Mouse (Mus musculus) adrenal gland, adult (tissue): ENCODE measurements at regions not wholly inside any gene's neighbourhood (a gene's known extent, or its start where the extent isn't known, plus 50 kb on each side); places are given as distances from the start of the nearest gene placed in this dataset.

Experiments used
- DNase-seq, 2 experiments: peaks; one replicate each; pipeline ENCODE4 v3.0.0; 2022 to 2023; ENCODE audit warnings: low spot score in 1 of 2; ENCODE audit not compliant: inconsistent age in 2 of 2

- DNase-seq, result no peak
These were observed 571.8 kb downstream of the Car8 start for GRCm38 (mm10) chr4:7666935-7667594.

- DNase-seq, result no peak
These were observed 595.8 kb downstream of the Car8 start for GRCm38 (mm10) chr4:7642878-7643590.

GRCm38 (mm10) chr4:7597671-7598390 lies 641.0 kb downstream of the Car8 start:
- no peak for DNase-seq

DNA sequence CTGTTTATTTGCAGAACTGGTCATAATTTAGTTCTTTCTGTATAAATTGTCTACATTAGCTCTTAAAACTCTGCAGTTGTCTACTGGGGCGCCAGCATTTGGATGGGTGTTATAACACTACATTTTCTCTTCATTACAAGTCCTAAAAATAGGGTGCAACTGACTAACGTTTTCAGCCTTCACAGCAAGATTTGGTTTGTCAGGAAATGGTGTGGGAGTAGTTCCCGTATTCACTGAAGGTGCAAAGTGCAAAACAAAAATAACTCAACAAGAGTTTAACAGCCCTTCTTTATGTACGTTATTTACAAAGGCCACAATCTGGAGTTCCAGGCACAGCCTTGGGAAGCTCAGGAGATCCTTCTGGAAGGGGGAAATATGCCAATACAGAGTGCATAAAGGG lies 642.7 kb downstream of the Car8 start:
- no peak for DNase-seq

DNA sequence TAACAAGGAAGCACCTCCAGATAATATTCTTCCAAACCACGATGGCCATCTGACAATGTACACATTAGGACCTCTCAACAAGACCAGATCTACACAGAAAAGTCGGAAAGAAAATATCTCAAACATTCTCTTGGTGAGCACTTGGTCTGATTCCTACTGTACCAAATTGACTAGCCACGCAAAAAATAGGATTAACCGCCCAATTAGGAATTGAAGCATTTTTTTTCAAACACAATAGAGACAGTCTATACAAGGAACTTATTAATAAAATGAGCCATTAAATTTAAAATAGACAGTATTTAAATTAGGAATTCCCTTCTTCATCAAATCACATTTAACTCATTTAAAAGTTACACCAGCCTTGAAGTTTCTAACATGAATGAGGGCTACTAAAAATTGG lies 655.0 kb downstream of the Car8 start:
- DNase-seq, result no peak

DNA sequence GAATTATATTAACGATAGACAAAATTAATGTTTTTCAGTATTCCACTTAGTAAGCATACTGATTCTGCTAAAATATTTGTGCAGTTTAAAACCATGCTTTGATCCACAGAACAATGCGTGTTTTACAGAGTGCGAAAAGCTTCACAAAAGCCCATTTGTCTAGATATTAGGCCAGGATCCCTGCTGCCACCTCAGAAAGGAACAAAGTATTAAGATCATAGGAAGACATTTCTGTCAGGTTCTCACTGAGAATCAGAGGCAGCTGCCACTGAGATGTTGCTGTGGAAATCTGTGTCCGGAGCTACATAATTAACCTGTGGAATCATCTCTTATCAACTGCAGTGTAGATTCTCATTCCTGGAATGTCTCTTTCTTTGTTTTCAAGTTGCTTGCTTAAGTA lies 656.9 kb downstream of the Car8 start:
- no peak for DNase-seq

DNA sequence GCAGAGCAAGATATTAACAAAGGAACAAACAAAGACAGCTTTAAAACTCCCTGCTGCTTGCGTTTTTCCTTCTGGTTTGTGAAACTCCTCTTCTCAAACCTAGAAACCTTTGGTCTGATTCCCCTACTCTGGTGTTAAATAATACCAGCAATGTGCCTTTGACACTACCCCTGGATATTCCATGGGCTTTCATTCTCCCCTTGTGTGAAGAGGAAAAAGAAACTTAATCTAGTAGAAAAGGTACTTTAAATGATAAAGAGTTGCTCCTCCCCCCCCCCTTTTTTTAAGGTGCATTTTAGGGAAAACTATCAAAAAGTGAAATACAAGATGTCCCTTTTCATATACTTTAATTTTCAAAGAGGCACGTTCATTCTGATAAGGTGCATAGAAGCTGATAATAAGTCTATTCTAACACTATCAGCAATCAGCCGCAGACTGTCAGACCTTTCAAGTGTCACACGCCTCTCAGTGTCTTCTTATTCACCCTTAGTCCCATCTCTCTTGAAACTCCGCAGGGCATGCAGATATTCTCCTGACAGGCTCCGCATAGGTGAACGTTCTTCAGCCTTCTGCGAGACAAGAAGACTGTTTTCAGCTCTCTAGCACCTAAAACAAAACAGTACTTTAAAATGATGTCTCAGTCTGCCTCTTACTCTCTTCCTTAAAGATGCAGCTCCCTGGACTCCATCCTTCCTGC lies 657.5 kb downstream of the Car8 start:
- no peak for DNase-seq

GRCm38 (mm10) chr4:7580554-7581219 lies 658.2 kb downstream of the Car8 start:
- DNase-seq, result no peak

DNA sequence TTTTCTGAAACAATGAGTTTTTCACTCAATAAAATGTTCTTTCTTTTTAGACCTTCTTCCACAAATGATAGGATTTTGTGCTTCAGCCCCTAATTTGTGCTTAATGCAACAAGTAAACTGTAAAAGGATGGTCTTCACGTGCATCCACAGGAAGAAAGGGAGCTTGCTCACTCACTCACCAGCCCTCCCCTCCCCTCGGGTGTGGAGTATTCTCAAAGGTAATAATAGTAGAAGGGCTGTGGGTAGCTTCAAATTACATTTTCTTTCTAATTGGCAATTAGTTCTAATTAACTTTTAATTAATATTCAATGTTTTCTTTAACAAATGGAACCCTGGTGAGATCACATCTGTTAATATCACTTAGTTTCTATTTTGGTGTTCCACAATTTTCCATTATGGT lies 664.8 kb downstream of the Car8 start:
- DNase-seq, result no peak

DNA sequence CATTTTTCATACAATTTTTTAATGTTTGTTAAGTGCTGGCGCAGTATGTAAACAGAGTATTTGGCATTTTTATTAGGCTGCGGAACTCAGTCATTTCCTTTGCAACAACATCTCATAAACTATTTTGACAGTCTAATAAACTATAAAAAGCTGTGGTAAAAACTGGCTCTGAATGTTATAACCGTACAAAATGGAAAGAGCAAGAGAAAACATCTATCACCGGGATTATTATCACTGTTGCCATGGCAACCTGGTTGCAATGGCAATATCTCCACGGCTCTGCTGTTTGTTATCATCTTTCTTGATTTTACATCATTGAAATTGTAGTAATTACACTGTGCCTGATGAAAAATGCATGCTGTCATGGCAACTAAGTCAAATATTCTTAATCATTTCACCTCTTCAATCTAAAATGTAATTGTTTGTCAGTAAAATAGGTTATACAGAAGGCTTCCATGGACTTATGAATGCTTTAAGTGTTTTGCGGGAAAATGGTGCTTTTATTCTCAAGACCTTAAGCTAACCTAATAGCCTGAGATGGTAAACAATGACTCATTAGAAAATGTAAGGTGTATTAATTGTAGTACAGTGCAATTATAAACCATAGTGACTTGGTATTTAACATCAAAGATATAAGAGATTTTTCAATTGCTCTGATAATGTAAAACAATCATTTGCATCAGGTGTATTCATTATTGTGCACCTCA lies 671.0 kb downstream of the Car8 start:
- DNase-seq, result no peak

- DNase-seq, result no peak
These were observed 678.7 kb downstream of the Car8 start for GRCm38 (mm10) chr4:7559867-7560832.

DNA sequence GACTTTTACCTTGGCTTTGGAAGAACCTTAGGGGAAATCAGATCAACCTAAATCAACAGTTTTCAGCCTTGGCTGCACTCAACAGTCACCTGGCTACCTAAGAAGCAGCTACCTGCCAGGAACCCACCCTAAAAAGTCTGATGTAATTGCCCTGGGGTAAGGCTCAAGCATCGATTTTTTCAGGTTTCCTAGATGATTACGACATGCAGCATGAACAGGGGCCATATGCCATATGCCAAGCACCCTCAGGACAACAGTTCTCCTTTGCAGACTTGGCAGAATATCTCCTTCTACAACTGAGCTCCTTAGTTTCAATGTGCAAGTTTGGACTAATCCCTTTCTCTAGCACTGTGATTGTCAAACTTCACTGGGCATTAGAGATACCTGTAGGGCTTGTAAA lies 680.1 kb downstream of the Car8 start:
- DNase-seq, result no peak

GRCm38 (mm10) chr4:7534301-7534700 lies 704.5 kb downstream of the Car8 start:
- no peak for DNase-seq

DNA sequence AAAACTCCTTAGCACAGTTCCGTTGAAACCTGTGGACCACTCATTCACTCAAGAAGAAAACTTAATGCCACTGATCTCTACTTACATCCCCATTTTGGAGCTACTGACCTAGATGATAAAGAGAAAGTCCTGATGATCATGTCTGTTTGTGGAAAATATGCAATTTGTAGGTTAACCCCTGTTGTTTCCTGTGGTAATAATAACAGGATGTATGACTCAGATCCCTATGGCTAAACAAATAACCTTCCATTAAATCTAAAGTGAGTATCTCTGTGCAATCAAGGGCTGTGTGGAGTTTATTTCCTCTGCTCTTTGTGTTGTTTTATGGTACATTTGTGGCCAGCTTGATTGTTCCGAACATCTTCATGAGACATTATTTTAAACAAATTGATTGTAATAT lies 711.1 kb downstream of the Car8 start:
- no peak for DNase-seq

GRCm38 (mm10) chr4:7513081-7513480 lies 725.8 kb downstream of the Car8 start:
- no peak for DNase-seq

- no peak for DNase-seq
These were observed 753.3 kb downstream of the Car8 start for GRCm38 (mm10) chr4:7485552-7485951.

DNA sequence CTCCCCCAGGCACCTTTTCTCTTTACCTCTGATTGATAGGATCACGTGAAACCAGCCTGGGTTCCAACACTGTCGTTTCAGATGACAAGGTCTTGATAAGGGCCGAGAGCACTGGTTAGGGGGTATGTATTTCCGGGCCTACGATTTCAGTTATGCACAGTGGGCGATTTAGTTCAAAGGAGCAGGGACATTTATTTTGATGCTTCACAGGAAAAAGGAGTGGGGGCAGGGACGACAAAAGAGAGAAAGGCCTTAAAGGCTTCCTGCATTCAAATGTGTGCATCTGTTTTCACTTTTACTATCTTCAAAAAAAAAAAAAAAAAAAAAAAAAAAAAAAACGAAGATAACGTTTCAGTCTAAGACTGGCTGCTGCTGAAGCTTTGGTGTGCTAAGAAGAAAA lies 783.7 kb downstream of the Car8 start:
- DNase-seq, result no peak

DNA sequence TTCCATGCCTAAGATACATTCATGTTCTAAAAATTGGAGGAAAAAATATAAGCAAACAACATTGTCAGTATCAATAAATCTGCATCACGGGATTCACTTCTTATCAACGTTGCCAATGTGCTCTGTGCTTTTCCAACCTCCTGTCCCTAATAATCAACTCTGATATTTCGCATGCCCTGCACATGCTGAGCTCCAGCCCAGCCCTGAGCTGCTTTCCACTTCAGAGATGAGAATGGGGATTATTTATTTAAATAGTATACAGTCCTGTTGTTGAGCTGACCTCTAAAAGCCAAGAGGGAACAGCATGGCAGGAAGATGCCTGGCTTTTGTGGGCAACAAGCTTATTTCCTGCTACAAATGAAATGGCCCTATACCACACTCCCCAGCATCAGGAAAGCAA lies 786.2 kb downstream of the Car8 start:
- DNase-seq, result peak in 1 of 2 experiments; percentile 4

DNA sequence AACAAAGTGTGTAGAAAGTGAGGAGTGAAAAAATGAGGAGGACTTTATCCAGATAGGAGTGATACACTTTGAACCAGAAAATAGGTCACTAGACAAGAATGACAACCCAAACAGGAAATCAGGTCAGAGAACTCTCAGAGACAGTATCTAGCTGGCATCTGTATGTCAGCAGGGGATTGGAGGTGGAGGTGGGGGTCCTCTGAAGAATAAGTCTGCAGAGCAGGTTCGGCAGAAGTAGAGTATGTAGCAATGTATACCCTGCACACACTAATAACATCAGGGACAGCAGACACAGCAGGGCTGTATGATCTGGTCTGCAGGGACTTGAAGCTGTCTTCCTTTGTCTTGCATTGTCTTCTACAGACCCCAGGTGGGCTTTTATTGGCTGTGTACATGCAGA lies 787.9 kb downstream of the Car8 start:
- DNase-seq, result no peak
